Mouse (Mus musculus) testis, postnatal 14 days (tissue): ENCODE measurements around the gene Nbas.

Experiments used
- DNase-seq: peaks from one replicate; pipeline ENCODE4 v3.0.0; 2021; ENCODE audit warnings: low spot score

Nbas gene

GRCm38 (mm10) chr12:13268826-13269449 lies at the start of gene Nbas:
Gene Nbas (plus strand): TSS chr12:13269133.
- DNase-seq: peak; percentile 89

GRCm38 (mm10) chr12:13242453-13242852 lies 26.5 kb upstream of the Nbas start:
- no peak for DNase-seq

GRCm38 (mm10) chr12:13248691-13249572 lies 20.0 kb upstream of the Nbas start, which contains the start of gene Ddx1:
Gene Ddx1 (minus strand): TSS chr12:13249213.
- peak; percentile 86 for DNase-seq

DNA sequence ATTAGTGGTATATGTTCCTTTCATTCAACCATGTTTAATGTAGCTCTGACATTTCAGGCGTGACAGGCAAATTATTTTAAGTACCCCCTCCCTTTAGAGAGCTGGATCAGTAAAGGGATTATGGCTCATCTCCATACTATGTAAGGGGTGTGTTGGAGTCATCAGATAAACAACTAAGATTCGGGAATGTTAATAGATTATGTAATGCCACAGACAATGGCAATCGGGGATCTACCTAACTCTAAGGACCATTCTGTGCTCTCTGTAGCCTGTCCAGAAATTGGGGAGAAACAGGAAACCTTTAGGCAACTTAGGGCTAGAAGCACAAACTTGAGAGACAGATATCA lies 19.4 kb upstream of the Nbas start:
- no peak for DNase-seq

GRCm38 (mm10) chr12:13255068-13255467 lies 13.9 kb upstream of the Nbas start:
- DNase-seq: peak; percentile 28

DNA sequence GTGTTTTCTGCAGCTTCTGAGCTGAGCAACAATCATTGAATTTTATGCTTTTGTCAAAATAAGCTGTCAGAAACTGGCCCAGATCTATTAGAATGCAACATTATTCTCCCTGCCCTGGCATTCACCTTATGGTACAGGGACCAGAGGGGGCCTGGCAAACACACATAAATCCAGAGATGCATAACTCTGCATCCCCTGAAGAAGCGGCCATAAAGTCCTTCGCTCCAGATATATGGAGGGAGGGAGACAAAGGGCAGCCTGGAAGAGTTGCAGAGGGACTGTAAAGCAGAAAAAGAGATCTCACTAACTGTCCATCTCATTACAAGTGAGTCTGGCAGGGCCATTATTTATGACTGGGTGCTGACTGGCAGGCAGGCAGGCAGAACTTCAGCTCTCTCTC lies 13.2 kb upstream of the Nbas start:
- DNase-seq: no peak

- no peak for DNase-seq
Observed at GRCm38 (mm10) chr12:13268412-13268811, 521 bp upstream of the Nbas start.

DNA sequence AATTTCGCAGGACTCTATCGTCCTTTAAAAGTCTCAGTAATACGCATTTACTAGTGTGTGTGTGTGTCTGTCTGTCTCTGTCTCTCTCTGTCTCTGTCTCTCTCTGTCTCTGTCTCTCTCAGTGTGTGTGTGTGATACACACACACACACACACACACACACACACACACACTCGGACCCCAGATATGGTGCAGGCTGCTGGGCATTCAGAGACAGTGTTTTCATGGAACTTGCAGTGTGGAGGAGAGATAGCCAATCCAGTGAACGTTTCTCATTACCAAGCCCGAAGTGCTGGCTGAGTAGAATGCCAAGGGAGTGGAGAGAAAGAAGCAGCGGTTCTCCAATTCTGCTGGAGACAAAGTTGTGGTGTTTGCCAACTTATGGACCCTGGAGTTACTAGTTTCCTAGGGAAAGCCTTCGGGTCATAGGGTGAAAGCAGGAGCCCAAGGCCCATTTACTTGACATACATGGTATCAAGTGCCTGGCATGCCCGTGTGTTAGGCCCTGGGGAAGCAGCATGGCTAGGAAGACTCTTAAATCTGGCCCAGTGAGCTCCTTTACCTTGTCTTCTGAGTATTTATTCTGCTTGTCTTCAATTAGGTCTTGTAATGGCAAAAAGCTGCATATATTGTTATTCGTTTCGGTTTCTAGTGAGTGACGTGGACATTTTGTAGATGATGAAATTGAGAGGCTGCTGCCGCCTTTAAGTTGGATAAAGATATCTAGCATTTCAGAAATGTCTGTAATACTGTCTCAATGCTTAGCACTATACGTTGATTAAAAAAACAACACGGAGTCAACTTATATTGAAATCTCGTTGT lies 847 bp downstream of the Nbas start:
- DNase-seq: no peak

DNA sequence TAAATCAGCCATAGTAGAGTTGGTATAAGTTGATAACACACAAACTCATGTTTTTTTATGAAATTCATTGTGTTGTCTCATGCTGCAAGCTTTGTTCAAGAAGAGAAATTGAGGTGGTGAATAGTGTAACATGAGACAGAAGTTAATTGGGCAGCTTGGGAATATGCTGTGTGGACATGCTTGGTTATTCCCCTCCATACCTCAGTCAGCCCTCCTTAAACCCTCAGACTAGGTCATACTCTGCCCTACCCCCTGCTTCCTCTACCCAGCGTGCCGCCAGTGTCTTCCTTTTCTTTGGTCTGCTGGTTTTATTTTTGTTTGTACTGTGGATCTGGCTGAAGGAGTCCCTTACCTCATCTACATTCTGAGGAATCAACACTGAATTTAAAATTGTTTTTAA lies 22.5 kb downstream of the Nbas start:
- DNase-seq: no peak

DNA sequence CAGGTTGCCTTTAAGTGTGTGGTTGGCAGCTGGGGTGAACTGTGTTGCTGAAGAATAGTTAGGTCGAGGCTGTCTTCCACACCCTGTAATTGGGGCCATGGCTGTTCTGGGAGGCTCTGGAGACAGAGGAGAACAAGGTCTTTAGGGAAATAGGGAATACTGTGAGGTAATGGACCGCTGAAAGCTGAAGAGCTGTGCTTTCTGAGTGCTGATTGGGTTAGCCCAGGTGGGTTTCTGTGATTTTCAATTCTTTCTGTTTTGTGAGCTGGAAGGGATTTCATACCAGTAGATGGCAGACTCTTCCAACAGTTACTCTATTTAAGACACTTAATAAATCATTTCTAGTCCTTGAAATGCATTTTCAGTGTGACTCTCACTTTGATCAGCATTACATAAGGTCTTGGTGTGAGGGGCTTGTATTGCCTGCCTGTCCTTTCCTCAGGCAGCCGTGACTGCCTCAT lies 24.5 kb downstream of the Nbas start:
- no peak for DNase-seq

- no peak for DNase-seq
Observed at GRCm38 (mm10) chr12:13303037-13303436, 34.1 kb downstream of the Nbas start.

- no peak for DNase-seq
Observed at GRCm38 (mm10) chr12:13313966-13314365, 45.0 kb downstream of the Nbas start.

- no peak for DNase-seq
Observed at GRCm38 (mm10) chr12:13314384-13314783, 45.5 kb downstream of the Nbas start.

DNA sequence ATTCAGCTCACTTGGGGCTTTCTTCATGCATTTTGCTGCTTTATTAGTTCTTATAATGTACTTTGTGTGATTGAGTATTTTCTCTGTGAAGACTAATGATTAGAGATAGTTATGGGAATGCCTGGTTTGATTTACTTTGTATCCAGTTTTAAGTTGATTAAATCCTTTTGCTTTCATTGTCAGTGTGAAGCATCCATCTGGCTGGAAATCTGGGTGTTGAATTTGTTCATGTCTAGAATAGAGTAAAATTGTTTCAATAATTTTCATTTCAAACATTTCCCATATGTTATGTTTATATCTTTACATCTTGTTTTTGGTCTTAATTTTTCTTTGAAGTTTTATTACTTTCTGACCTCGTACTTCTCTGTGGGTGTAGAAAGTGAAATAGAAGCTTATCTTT lies 46.1 kb downstream of the Nbas start:
- no peak for DNase-seq

DNA sequence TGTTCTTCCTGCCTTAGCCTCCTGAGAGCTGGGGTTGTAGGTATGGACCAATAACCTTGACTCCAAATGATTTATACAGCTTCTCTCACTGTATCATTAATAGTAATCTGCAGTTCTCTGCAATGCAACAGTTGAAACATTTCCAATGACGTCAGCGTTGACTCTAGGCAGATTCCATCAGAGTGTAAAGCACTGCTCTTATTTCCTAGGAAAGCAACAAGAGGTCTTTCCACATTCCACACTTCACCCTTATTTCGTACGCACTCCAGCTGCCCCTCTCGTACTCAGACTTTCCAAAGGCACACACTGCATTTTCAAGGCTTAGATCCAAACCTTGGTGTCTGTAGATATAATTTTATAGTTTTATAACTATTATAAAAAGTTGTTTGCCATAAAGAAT lies 73.6 kb downstream of the Nbas start:
- DNase-seq: no peak

- no peak for DNase-seq
Observed at GRCm38 (mm10) chr12:13356201-13356600, 87.3 kb downstream of the Nbas start.

GRCm38 (mm10) chr12:13356769-13357168 lies 87.8 kb downstream of the Nbas start:
- no peak for DNase-seq

DNA sequence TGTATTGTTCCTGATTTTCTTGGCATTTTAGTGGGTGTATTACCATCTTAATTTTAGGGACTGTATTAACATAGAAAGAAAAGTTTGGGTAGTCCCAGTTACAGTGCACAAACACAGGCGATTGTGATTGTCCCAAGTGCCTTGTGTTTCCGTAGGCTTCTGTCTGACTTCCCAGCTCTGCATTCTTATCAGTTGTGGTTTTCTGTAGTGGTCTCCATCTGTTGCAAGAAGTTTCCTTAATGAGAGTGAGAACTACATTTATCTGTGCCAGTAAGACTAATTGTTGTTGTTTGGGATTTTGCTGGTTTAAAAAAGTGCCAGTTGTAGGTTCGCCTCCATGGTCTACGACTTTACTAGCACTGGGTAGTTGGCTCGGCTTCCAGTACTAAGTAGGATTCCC lies 88.3 kb downstream of the Nbas start:
- no peak for DNase-seq

DNA sequence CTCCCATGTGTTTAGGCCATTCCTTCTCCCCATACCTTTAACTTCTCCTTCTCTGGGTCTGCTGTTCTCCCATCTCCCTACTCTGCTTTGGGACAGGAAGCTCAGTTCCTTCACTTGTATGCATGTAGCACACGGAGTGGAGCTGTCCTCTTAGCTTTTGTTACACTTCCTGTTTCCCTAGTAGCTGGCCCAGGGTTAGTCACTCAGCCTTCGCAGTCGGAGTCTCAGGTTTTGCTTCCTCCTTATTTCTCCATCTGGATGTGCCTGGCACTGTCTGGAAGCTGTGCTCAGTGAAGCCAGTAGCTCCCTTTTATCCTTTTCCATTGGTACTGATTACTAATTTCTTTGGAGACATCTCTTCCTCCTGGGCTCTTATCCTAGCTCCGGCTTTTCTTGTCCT lies 89.9 kb downstream of the Nbas start:
- DNase-seq: no peak

- DNase-seq: no peak
Observed at GRCm38 (mm10) chr12:13360183-13360811, 91.4 kb downstream of the Nbas start.

GRCm38 (mm10) chr12:13381580-13381979 lies 112.6 kb downstream of the Nbas start:
- DNase-seq: no peak

DNA sequence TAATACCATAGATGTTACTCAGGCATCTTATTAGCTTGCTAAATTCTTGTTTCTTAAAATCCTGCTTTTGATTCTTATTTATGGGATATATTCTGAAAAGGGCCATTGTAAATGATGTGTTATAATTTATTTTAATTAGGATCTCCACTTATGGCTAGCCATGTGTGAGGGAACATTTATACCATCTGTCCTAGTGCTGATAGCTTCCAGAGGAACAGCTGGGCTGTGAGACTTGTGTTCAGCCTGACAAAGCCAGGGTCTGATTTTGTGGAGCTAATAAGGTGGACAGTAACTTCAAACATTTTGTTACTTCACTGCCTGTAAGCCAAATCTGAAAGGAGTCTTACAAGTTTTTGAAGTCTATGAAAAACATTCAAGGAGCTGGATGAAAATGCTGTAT lies 113.1 kb downstream of the Nbas start:
- DNase-seq: no peak
